Mouse (Mus musculus): ENCODE measurements around the gene Ing4. TPM values are rescaled to one million over a fixed set of nuclear protein-coding genes. Genes with fewer than 3 reads are reported as not detected.

Ing4 gene
- polyA plus RNA-seq, 1 experiment from 2014 or later = 147 TPM

DNA sequence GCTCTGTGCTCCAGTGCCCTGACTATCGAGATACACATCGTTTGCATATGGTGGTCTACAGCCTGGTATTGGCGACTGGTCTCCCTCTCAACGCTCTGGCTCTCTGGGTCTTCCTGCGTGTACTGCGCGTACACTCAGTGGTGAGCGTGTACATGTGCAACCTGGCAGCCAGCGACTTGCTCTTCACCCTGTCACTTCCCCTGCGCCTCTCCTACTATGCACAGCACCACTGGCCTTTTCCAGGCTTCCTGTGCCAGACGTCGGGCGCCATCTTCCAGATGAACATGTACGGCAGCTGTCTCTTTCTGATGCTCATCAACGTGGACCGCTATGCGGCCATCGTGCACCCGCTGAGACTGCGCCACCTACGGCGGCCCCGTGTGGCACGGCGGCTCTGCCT lies 41.8 kb downstream of the Ing4 start:
- ATAC-seq (ENCODE audit: low read depth) = peak; percentile 57
- Histone ChIP-seq H3K36me3 (no peaks in the 10 kb centered on the region), H3K9ac (peak overlapping the region; percentile 72), H3K4me1 (replicated peaks) (peaks cover 15% of the 10 kb centered on the region), H3K27ac (replicated peaks) (peak overlapping the region; percentile 94), H3K27me3 (no peaks in the 10 kb centered on the region), H3K9me3 (no peaks in the 10 kb centered on the region), H3K4me3 (peak overlapping the region; percentile 44), H3K4me2 (peak overlapping the region; percentile 68)
- 22% methylated on average over 25 of the region's 25 CpGs for WGBS

DNA sequence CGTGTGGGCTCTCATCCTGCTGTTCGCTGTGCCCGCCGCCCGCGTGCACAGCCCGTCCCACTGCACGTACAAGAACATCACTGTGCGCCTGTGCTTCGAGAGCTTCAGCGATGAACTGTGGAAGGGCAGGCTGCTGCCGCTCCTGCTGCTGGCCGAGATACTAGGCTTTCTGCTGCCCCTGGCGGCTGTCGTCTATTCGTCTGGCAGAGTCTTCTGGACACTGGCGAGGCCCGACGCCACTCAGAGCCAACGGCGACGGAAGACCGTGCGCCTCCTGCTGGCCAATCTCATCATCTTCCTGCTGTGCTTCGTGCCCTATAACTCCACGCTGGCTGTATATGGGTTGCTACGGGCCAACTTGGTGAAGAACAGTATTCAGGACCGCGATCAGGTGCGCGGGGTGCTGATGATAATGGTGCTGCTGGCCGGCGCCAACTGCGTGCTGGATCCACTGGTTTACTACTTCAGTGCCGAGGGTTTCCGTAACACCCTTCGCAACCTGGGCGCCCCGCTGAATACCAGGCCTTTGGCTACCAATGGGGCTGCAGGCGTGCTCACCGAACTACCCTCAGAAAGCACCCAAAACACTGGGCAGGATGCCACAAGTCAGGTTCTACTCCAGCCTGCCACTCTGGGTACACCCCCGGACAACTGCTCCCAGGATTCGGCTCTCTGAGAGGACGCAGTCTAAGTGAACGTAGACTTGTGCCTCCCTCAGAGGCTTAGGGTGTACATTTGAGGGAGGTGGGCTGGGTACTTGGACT lies 42.4 kb downstream of the Ing4 start:
- Histone ChIP-seq H3K4me3 (peak overlapping the region; percentile 44), H3K4me2 (peak overlapping the region; percentile 68), H3K36me3 (no peaks in the 10 kb centered on the region), H3K4me1 (replicated peaks) (peaks cover 15% of the 10 kb centered on the region), H3K9ac (peak overlapping the region; percentile 72), H3K27ac (replicated peaks) (peak overlapping the region; percentile 94), H3K27me3 (no peaks in the 10 kb centered on the region), H3K9me3 (no peaks in the 10 kb centered on the region)
- 23% methylated on average over 45 of the region's 45 CpGs for WGBS
- ATAC-seq (ENCODE audit: low read depth) = peak; percentile 89

DNA sequence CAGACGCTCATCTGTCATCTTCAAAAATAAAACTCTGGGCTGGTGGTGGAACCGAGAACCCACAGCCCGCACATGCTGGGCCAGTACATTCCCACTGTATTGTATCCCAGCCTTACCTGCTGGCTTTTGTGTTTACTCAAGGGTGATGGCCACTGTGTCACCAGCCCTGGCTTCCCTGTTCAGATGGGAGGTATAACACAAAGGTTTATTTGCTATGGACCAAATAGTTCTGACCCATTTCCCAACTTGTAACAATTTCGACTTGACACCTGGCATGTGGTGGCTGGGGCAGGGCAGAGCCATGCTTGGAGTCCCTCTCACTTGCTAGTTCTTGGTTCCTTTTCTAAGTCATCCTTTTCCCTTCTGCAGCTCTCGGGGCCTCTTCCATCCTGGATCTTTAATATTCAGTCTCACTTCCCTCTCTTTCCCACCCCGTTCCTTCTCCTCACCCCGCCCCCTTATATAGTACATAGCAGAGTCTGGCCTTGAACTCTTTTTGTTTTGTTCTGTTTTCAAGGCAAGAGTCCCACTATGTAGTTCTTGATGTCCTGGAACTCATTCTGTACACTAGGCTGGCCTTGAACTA lies 43.3 kb downstream of the Ing4 start:
- no peak overlapping the region for H3K9ac ChIP-seq
- H3K27me3 ChIP-seq = no peaks in the 10 kb centered on the region
- H3K4me1 ChIP-seq (replicated peaks) = peaks cover 15% of the 10 kb centered on the region
- no peak overlapping the region for H3K27ac ChIP-seq (replicated peaks)
- no peak overlapping the region for H3K4me2 ChIP-seq
- no peaks in the 10 kb centered on the region for H3K36me3 ChIP-seq
- no peaks in the 10 kb centered on the region for H3K9me3 ChIP-seq
- WGBS = 88% methylated on average over 7 of the region's 7 CpGs
- no peak for ATAC-seq (ENCODE audit: low read depth)
- no peak overlapping the region for H3K4me3 ChIP-seq

DNA sequence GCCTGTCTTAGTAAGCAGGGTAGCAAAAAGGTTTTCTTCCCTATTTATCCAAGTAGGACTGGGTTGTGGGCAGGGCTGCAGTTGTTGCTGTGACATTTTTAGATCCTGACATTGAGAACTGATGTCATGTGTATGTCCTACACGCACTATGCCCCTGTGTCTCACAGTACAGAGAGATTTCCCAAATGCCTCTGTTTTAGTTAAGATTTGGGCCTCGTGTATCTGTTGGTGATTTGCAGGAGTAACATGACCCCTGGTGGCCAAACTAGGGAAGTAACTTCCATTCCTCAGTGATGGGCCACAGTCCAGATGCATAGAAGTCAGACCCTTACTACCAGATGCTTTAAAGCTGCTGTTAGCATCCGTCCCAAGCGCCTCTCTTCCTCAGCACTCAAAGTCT lies 44.9 kb downstream of the Ing4 start:
- peak; percentile 1; the same call in 1 of the 2 replicates for ATAC-seq (ENCODE audit: low read depth)
- Histone ChIP-seq H3K27ac (replicated peaks) (no peak overlapping the region), H3K36me3 (no peaks in the 10 kb centered on the region), H3K4me3 (no peak overlapping the region), H3K4me1 (replicated peaks) (peaks cover 27% of the 10 kb centered on the region), H3K9me3 (no peaks in the 10 kb centered on the region), H3K4me2 (no peak overlapping the region), H3K27me3 (no peaks in the 10 kb centered on the region), H3K9ac (no peak overlapping the region)
- WGBS = 7% methylated on average over 4 of the region's 4 CpGs

DNA sequence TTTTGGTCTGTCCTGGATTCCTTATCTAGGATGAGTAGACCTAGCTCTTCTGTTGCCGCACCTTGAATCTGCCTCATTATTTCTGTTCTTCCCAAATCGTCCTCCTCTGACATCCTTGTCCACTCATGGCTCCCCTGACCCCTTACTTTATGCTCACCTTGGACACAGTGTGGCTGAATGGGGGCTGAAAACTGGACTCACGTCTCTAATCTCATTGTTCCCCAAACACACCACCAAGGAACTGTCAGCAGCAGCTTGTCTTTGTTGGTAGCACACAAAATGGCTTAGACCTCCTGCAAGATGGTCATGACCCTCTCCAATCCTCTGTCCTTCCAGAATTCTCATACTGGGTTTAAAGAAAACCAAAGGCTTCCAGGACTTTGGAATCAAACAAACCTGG lies 48.4 kb downstream of the Ing4 start:
- no peaks in the 10 kb centered on the region for H3K27me3 ChIP-seq
- ATAC-seq (ENCODE audit: low read depth) = no peak
- no peaks in the 10 kb centered on the region for H3K36me3 ChIP-seq
- H3K4me3 ChIP-seq = no peak overlapping the region
- H3K9ac ChIP-seq = no peak overlapping the region
- peaks cover 34% of the 10 kb centered on the region for H3K4me1 ChIP-seq (replicated peaks)
- H3K9me3 ChIP-seq = no peaks in the 10 kb centered on the region
- WGBS = 80% methylated on average over 3 of the region's 3 CpGs
- peak overlapping the region; percentile 95 for H3K27ac ChIP-seq (replicated peaks)
- H3K4me2 ChIP-seq = no peak overlapping the region

DNA sequence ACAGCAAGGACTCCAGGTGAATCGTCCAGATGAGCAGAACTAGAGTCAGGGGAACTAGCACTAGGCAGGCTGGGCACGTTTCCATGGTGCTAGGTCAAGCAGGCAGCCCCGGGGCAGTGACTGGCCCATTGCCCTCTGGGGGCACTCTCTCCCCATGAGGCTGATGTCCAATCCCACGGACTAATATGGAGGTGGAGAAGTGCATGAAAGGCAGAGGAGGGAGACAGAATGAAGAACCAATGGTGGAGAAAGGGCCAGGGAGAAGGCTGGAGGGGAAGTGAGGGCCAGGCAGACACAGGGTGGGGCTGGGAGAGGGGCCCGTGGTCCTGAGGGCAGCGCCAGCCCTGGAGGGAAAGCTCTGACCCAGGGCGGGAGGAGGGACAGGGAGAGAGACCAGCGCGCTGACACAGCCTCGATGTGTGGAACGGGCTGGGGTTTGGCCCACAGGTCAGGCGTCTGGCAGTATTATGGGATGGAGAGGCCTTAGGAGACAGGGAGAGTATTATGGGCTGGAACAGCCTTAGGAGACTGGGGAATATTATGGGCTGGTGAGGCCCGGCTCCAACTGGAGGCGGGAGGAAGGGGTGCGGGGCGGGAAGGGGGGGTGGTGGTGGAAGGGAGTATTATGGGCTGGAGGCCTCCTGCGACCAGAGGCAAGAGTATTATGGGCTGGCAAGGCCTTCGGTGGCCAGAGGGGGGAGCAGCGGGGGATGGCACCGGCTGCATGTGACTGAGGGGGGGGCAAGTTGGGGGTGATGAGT lies 49.2 kb downstream of the Ing4 start:
- ATAC-seq (ENCODE audit: low read depth) = peak; percentile 81
- no peak overlapping the region for H3K4me3 ChIP-seq
- peak overlapping the region; percentile 51; the same call in 1 of the 2 replicates for H3K4me2 ChIP-seq
- peak overlapping the region; percentile 51; the same call in 1 of the 2 replicates for H3K9ac ChIP-seq
- WGBS = 1% methylated on average over 20 of the region's 20 CpGs
- H3K36me3 ChIP-seq = no peaks in the 10 kb centered on the region
- peaks cover 34% of the 10 kb centered on the region for H3K4me1 ChIP-seq (replicated peaks)
- no peaks in the 10 kb centered on the region for H3K9me3 ChIP-seq
- no peaks in the 10 kb centered on the region for H3K27me3 ChIP-seq
- H3K27ac ChIP-seq (replicated peaks) = peak overlapping the region; percentile 95

DNA sequence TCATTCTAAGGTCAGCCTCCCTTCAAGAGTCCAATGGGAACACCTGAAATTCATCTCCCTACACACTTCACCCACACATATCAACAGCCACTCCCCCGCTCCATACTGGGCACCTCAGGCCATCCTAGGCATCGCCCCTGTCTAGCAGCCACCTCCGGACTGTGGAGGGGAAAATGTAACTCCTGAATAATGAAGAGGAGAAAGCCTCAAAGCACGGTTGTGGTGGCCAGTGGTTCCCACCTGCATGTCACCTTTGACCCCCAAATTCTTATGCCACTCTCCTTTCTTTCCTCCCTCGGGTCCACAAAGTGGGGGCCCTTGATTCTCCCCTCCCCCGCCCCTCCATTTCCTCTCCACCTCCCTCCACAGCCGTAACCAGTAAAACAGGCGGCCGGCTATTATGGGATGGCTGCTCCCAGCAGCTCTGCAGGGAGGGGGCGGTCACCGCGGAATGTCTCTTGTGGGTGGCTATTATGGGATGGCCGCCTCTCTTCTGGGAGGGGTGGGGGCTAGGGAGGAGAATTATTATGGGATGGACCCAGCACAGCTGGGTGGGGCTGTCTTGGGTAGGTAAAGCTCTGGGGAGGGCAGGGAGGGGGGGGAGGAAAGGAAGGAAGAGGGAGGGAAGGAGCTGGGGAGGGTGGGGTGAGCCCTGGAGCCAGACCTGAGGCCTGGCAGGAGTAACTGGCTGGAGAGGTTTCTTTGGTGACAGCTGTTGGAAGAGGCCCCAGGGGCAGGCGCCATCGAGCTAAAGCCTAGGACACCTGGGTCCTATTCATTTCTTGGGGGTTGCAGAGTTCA lies 50.2 kb downstream of the Ing4 start:
- Histone ChIP-seq H3K9me3 (no peaks in the 10 kb centered on the region), H3K4me3 (peak overlapping the region; percentile 15), H3K27me3 (no peaks in the 10 kb centered on the region), H3K27ac (replicated peaks) (peak overlapping the region; percentile 95), H3K36me3 (no peaks in the 10 kb centered on the region), H3K4me1 (replicated peaks) (peaks cover 29% of the 10 kb centered on the region), H3K9ac (peak overlapping the region; percentile 64), H3K4me2 (peak overlapping the region; percentile 51)
- peak; percentile 82 for ATAC-seq (ENCODE audit: low read depth)
- 2% methylated on average over 15 of the region's 15 CpGs for WGBS

DNA sequence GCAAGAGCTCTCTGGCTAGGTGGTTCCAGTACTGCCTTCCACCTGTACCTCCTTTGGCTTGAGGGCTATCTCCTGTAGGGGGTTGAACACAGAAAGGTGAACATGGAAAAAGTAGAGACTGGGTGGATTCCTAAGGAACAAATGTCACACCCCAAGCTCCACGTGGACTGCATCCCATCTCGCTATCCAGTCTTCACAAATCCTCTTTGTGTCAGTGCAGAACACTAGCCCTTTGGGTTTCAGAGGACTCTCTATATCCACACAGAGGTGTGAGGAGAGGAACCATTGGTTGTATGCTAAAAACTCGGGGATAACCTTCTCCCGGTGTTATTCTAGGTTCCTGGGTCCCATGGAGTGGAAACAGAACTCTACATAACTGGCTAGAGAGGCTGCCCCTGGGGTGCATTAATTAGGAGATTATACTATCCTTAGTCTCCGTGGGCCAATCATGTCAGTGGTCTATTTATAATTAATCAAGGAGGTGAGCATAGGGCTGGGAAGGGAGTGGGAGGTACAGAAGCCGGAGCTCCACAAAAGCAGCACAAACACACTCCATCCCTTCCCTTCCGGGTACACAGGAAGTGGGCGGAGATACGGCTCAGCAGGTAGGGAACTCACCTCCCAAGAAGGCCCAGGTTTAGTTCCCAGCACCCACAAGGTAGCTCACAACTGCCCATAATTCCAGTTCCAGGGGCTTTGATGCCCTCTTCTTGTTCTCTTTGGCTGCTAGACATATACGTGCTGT lies 51.0 kb downstream of the Ing4 start:
- Histone ChIP-seq H3K9ac (peak overlapping the region; percentile 64), H3K4me2 (peak overlapping the region; percentile 51), H3K4me3 (0 out of 2 replicates have a peak overlapping the region, but pooled peaks have one; percentile 15), H3K36me3 (no peaks in the 10 kb centered on the region), H3K27ac (replicated peaks) (peak overlapping the region; percentile 95), H3K9me3 (no peaks in the 10 kb centered on the region), H3K27me3 (no peaks in the 10 kb centered on the region), H3K4me1 (replicated peaks) (peaks cover 32% of the 10 kb centered on the region)
- no peak; the same call in 1 of the 2 replicates for ATAC-seq (ENCODE audit: low read depth)
- 43% methylated on average over 10 of the region's 10 CpGs for WGBS

DNA sequence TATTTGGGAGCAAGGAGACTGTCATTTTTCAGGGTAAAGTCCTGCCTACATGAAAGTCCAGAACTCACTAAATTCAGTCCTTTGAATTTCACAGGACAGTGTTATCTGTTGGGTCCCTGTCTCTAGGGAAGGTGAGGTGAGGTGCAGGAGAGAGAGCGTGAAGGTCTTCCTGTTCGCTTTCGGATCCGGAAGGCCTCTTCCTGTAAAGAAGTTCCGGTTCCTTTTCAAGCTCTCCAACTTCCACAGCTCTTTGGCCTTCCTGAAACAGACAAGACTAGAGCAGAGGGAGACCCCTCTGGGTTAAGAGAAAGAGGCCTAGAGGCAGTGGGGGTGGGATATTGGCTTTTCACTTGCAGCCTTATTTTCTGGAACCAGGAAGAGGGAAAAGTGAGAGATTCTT lies 52.8 kb downstream of the Ing4 start:
- H3K36me3 ChIP-seq = no peaks in the 10 kb centered on the region
- 86% methylated on average over 5 of the region's 5 CpGs for WGBS
- no peak for ATAC-seq (ENCODE audit: low read depth)
- H3K4me3 ChIP-seq = no peak overlapping the region
- H3K27ac ChIP-seq (replicated peaks) = no peak overlapping the region
- H3K9me3 ChIP-seq = no peaks in the 10 kb centered on the region
- no peaks in the 10 kb centered on the region for H3K27me3 ChIP-seq
- H3K4me2 ChIP-seq = no peak overlapping the region
- peaks cover 35% of the 10 kb centered on the region for H3K4me1 ChIP-seq (replicated peaks)
- no peak overlapping the region for H3K9ac ChIP-seq

DNA sequence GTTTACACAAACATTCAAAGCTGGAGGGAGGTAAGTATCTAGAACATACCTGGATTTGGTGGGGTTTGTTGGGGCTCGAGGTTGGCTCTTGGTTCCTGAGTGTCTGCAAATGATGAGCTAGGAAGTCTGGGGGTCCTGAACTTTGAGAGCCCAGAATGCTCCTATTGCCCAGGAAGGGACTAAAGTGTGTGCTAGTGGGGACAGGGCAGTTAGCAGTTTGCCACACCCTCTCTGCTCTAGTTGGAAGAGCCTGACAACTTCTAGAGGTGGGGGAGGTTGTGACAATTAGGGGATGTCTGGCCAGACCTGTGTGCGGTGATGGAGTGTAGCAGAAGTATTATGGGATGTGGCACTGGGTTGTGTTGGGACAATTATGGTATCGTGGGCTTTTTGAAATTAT lies 55.3 kb downstream of the Ing4 start:
- Histone ChIP-seq H3K4me2 (no peak overlapping the region), H3K27me3 (no peaks in the 10 kb centered on the region), H3K27ac (replicated peaks) (peak overlapping the region; percentile 97), H3K36me3 (peaks cover 18% of the 10 kb centered on the region), H3K4me1 (replicated peaks) (peaks cover 44% of the 10 kb centered on the region), H3K9me3 (no peaks in the 10 kb centered on the region), H3K4me3 (no peak overlapping the region), H3K9ac (no peak overlapping the region)
- ATAC-seq (ENCODE audit: low read depth) = no peak
- WGBS = 58% methylated on average over 3 of the region's 3 CpGs
